Mouse (Mus musculus) forebrain, embryonic 12.5 days (tissue): Measurements from ENCODE around the gene Frmd4a. TPM values are rescaled to one million over a fixed set of nuclear protein-coding genes. Genes with fewer than 3 reads are reported as not detected.

Experiments used
- ATAC-seq: fragments of 200-750 bp; cut with Nextera tagmentation; 2 replicates; pipeline ENCODE4 v1.8.0; 2017; ENCODE audit warnings: moderate TSS enrichment; ENCODE audit not compliant: low FRiP score
- H3K27ac ChIP-seq: fragments of 300-500 bp; sonication (generic); 2 replicates; pipeline ENCODE4 v1.5.1; 2016; ENCODE audit warnings: mild to moderate bottlenecking
- H3K27me3 ChIP-seq: fragments of 300-500 bp; sonication (generic); 2 replicates; pipeline ENCODE4 v1.6.1; 2016; ENCODE audit warnings: mild to moderate bottlenecking
- H3K36me3 ChIP-seq: fragments of 300-500 bp; sonication (generic); replicated peaks from 2 replicates; pipeline ENCODE4 v1.6.1; 2016; ENCODE audit warnings: mild to moderate bottlenecking
- H3K4me1 ChIP-seq: fragments of 300-500 bp; sonication (generic); 2 replicates; pipeline ENCODE4 v1.6.1; 2016
- H3K4me2 ChIP-seq: fragments of 300-500 bp; sonication (generic); 2 replicates; pipeline ENCODE4 v1.6.1; 2016; ENCODE audit warnings: mild to moderate bottlenecking, moderate library complexity
- H3K4me3 ChIP-seq: fragments of 300-500 bp; sonication (generic); replicated peaks from 2 replicates; pipeline ENCODE4 v1.5.1; 2016; ENCODE audit warnings: mild to moderate bottlenecking
- H3K9ac ChIP-seq: fragments of 300-500 bp; sonication (generic); 2 replicates; pipeline ENCODE4 v1.6.1; 2016; ENCODE audit warnings: mild to moderate bottlenecking
- H3K9me3 ChIP-seq: fragments of 300-500 bp; sonication (generic); 2 replicates; pipeline ENCODE4 v1.6.1; 2016
- WGBS: fragments of 180-500 bp; shearing (Covaris S2); methylation state at CpG from one replicate; pipeline ENCODE4 v1.1.7; 2016; 5-methylcytosine and 5-hydroxymethylcytosine counted together
- polyA plus RNA-seq: library from polyadenylated mRNA; unstranded; fragments of >200 nt; fragmentation: Nextera tagmentation; extraction: Ambion mirVana; gene quantifications from 2 replicates; pipeline ENCODE4 v1.2.1, GENCODE M21; 2016

Gene Frmd4a
- polyA plus RNA-seq, 1 experiment from 2014 or later = 51.3 TPM

- H3K9me3 ChIP-seq = no peaks in the 10 kb centered on the region
- 0 out of 2 replicates have a peak overlapping the region, but pooled peaks have one; percentile 21 for H3K4me2 ChIP-seq
- no peak overlapping the region for H3K4me3 ChIP-seq
- H3K27ac ChIP-seq = no peak overlapping the region
- ATAC-seq = no peak
- H3K27me3 ChIP-seq = no peaks in the 10 kb centered on the region
- WGBS = 97% methylated on average over 2 of the region's 2 CpGs
- peaks cover 20% of the 10 kb centered on the region for H3K36me3 ChIP-seq
- H3K4me1 ChIP-seq = peaks cover 17% of the 10 kb centered on the region
- H3K9ac ChIP-seq = no peak overlapping the region
Measured at GRCm38 (mm10) chr2:4649646-4650045, 632.1 kb downstream of the Frmd4a start.

- peak; percentile 89 for ATAC-seq
Measured at GRCm38 (mm10) chr2:4651500-4652285, 634.2 kb downstream of the Frmd4a start, which contains the start of gene Prpf18. Prpf18 (minus strand) TSS chr2:4652113.

GRCm38 (mm10) chr2:4660677-4661076 is 643.2 kb downstream of the Frmd4a start:
- Histone ChIP-seq H3K27ac (no peak overlapping the region), H3K4me3 (no peak overlapping the region), H3K9ac (no peak overlapping the region), H3K36me3 (no peaks in the 10 kb centered on the region), H3K4me2 (no peak overlapping the region), H3K4me1 (no peaks in the 10 kb centered on the region), H3K9me3 (no peaks in the 10 kb centered on the region), H3K27me3 (0 out of 2 replicates have a peak, but pooled peaks cover 3% of the 10 kb centered on the region)
- no peak for ATAC-seq
- 85% methylated on average over 2 of the region's 2 CpGs for WGBS

More at GRCm38 (mm10) chr2:4651500-4652285, 634.2 kb downstream of the Frmd4a start, which contains the start of gene Prpf18:
- H3K36me3 ChIP-seq = peaks cover 5% of the 10 kb centered on the region; the same call in 1 of the 2 replicates
- peaks cover 17% of the 10 kb centered on the region for H3K4me1 ChIP-seq
- H3K9me3 ChIP-seq = no peaks in the 10 kb centered on the region
- peak within 1 kb of the TSS; percentile 92 for H3K9ac ChIP-seq
- H3K4me3 ChIP-seq = peak within 1 kb of the TSS; percentile 94
- peak within 1 kb of the TSS; percentile 73; the same call in 1 of the 2 replicates for H3K27ac ChIP-seq
- 2% methylated on average over 40 of the region's 40 CpGs for WGBS
- peak within 1 kb of the TSS; percentile 71 for H3K4me2 ChIP-seq
- H3K27me3 ChIP-seq = no peaks in the 10 kb centered on the region
